Comparison of ENCODE assay signal across 23 mouse cellular contexts in genomic region chr6:31591676-31592075, GRCm38 (mm10). TPM values are rescaled to one million over a fixed set of nuclear protein-coding genes. Genes with fewer than 3 reads are reported as not detected.
DNase-seq lines count a peak whose midpoint lies in the region; ATAC-seq and TF ChIP-seq lines count a peak whose summit lies in the region.
"Had no signal": no experiment of that assay in that cellular context is flagged by ENCODE, and none has a peak within 500 bp of the region (broad histone marks: within the 10 kb centered on the region; RNA-seq: fewer than 3 reads in every experiment).

No protein-coding gene starts in this region.

- ATAC-seq in forebrain, embryonic 14.5 days: no peak
- ATAC-seq in lung, embryonic 14.5 days (ENCODE audit: insufficient read depth): no peak
- no peak for ATAC-seq in liver, embryonic 13.5 days (ENCODE audit: low read depth)
- ATAC-seq: forebrain, embryonic 13.5 days had no signal

- peaks cover 26% of the 10 kb centered on the region for H3K4me1 ChIP-seq in forebrain, embryonic 10.5 days
- peaks cover 6% of the 10 kb centered on the region for H3K4me1 ChIP-seq in forebrain, embryonic 14.5 days (ENCODE audit: control insufficient read depth, insufficient read depth, low read length)
- peaks cover 25% of the 10 kb centered on the region for H3K4me1 ChIP-seq in lung, embryonic 14.5 days (ENCODE audit: insufficient read depth)
- peaks cover 96% of the 10 kb centered on the region for H3K4me1 ChIP-seq in liver, embryonic 13.5 days (replicated peaks)

- no peaks in the 10 kb centered on the region for H3K27me3 ChIP-seq in forebrain, embryonic 10.5 days (ENCODE audit: poor library complexity, severe bottlenecking)
- no peaks in the 10 kb centered on the region for H3K27me3 ChIP-seq in forebrain, embryonic 14.5 days (replicated peaks; ENCODE audit: control insufficient read depth, insufficient read depth, low read length)
- no peaks in the 10 kb centered on the region for H3K27me3 ChIP-seq in lung, embryonic 14.5 days (ENCODE audit: insufficient read depth, low read length)
- H3K27me3 ChIP-seq in liver, embryonic 13.5 days: no peaks in the 10 kb centered on the region
- H3K27me3 ChIP-seq: embryonic facial prominence, embryonic 13.5 days; forebrain, embryonic 13.5 days; hindbrain, embryonic 13.5 days; midbrain, embryonic 12.5 days had no signal

- TF ChIP-seq CTCF in lung, embryonic 14.5 days (IDR thresholded peaks at IDR 0.05; ENCODE audit: low read depth): no peak

- H3K27ac ChIP-seq in forebrain, embryonic 10.5 days: 0 out of 2 replicates have a peak overlapping the region, but pooled peaks have one; percentile 31
- no peak overlapping the region for H3K27ac ChIP-seq in forebrain, embryonic 14.5 days (ENCODE audit: low read depth, low read length)
- H3K27ac ChIP-seq in lung, embryonic 14.5 days (ENCODE audit: low read depth): 0 out of 2 replicates have a peak overlapping the region, but pooled peaks have one; percentile 61
- peak overlapping the region; percentile 92 for H3K27ac ChIP-seq in liver, embryonic 13.5 days
- H3K27ac ChIP-seq: embryonic facial prominence, embryonic 13.5 days; forebrain, embryonic 13.5 days; hindbrain, embryonic 13.5 days; kidney, postnatal 0 days; left cerebral cortex, adult 2 months; midbrain, embryonic 12.5 days had no signal

- no peaks in the 10 kb centered on the region for H3K36me3 ChIP-seq in forebrain, embryonic 10.5 days (replicated peaks)
- no peaks in the 10 kb centered on the region for H3K36me3 ChIP-seq in forebrain, embryonic 14.5 days (ENCODE audit: control insufficient read depth, insufficient read depth, low read length)
- no peaks in the 10 kb centered on the region for H3K36me3 ChIP-seq in lung, embryonic 14.5 days (ENCODE audit: insufficient read depth)
- H3K36me3 ChIP-seq in liver, embryonic 13.5 days: no peaks in the 10 kb centered on the region
- H3K36me3 ChIP-seq: embryonic facial prominence, embryonic 13.5 days; hindbrain, embryonic 13.5 days; midbrain, embryonic 12.5 days had no signal

- H3K9me3 ChIP-seq in forebrain, embryonic 10.5 days: no peaks in the 10 kb centered on the region
- H3K9me3 ChIP-seq in forebrain, embryonic 14.5 days (replicated peaks; ENCODE audit: control insufficient read depth, low read length): no peaks in the 10 kb centered on the region
- no peaks in the 10 kb centered on the region for H3K9me3 ChIP-seq in lung, embryonic 14.5 days (ENCODE audit: low read depth, low read length)
- H3K9me3 ChIP-seq in liver, embryonic 13.5 days (replicated peaks): no peaks in the 10 kb centered on the region
- H3K9me3 ChIP-seq: embryonic facial prominence, embryonic 13.5 days; forebrain, embryonic 13.5 days; hindbrain, embryonic 13.5 days; midbrain, embryonic 12.5 days had no signal

- H3K4me2 ChIP-seq in forebrain, embryonic 14.5 days (ENCODE audit: low read length): no peak overlapping the region
- no peak overlapping the region for H3K4me2 ChIP-seq in lung, embryonic 14.5 days
- peak overlapping the region; percentile 53; the same call in 1 of the 2 replicates for H3K4me2 ChIP-seq in liver, embryonic 13.5 days
- H3K4me2 ChIP-seq: embryonic facial prominence, embryonic 13.5 days; forebrain, embryonic 13.5 days; hindbrain, embryonic 13.5 days; midbrain, embryonic 12.5 days had no signal

- no peak for DNase-seq in forebrain, embryonic 10.5 days (ENCODE audit: extremely low spot score, low spot score)
- no peak for DNase-seq in forebrain, embryonic 14.5 days (ENCODE audit: low spot score)
- DNase-seq in lung, embryonic 14.5 days: no peak
- DNase-seq in lung, postnatal 25 days (ENCODE audit: low spot score): no peak
- no peak for DNase-seq in liver, embryonic 13.5 days
- peak; percentile 59 for DNase-seq in retina, postnatal 7 days (ENCODE audit: low read depth, low spot score)
- no peak for DNase-seq in ovary, postnatal 10 days (ENCODE audit: low spot score)
- DNase-seq: adrenal gland, postnatal 14 days; cerebellum, postnatal 25 days; gastrocnemius, postnatal 10 days; heart, postnatal 36 days; kidney, adult 18-20 months; layer of hippocampus, adult 9-11 months; lung, postnatal 10 days; right cerebral cortex, adult 18-20 months; right cerebral cortex, postnatal 4 days; thymus, postnatal 25 days had no signal

- WGBS in forebrain, embryonic 10.5 days: 79% methylated on average over 3 of the region's 3 CpGs
- 82% methylated on average over 3 of the region's 3 CpGs for WGBS in forebrain, embryonic 14.5 days
- WGBS in lung, embryonic 14.5 days: 74% methylated on average over 3 of the region's 3 CpGs
- WGBS in liver, embryonic 13.5 days (ENCODE audit: insufficient replicate concordance): 73% methylated on average over 3 of the region's 3 CpGs

- no peak overlapping the region for H3K9ac ChIP-seq in forebrain, embryonic 14.5 days (ENCODE audit: low read length)
- no peak overlapping the region for H3K9ac ChIP-seq in lung, embryonic 14.5 days
- H3K9ac ChIP-seq in liver, embryonic 13.5 days: peak overlapping the region; percentile 64; the same call in 1 of the 2 replicates
- H3K9ac ChIP-seq: embryonic facial prominence, embryonic 13.5 days; forebrain, embryonic 13.5 days; hindbrain, embryonic 13.5 days; midbrain, embryonic 12.5 days had no signal

- no peak overlapping the region for H3K4me3 ChIP-seq in forebrain, embryonic 10.5 days
- H3K4me3 ChIP-seq in forebrain, embryonic 14.5 days (ENCODE audit: low read depth, low read length): no peak overlapping the region
- H3K4me3 ChIP-seq in lung, embryonic 14.5 days (ENCODE audit: low read depth, low read length): no peak overlapping the region
- no peak overlapping the region for H3K4me3 ChIP-seq in liver, embryonic 13.5 days (replicated peaks)
- H3K4me3 ChIP-seq: embryonic facial prominence, embryonic 13.5 days; forebrain, embryonic 13.5 days; hindbrain, embryonic 13.5 days; left cerebral cortex, adult 2 months; midbrain, embryonic 12.5 days had no signal

RNA-seq across cellular contexts. Expression of gene Podxl, which starts 27.9 kb away (rescaled TPM):
- polyA plus RNA-seq in forebrain, embryonic 10.5 days (2016; fragmentation: Nextera tagmentation; extraction: Ambion mirVana): 17.2 and 20.6 TPM in 2 replicates
- 9.3 and 10.7 TPM in 2 replicates for polyA plus RNA-seq in forebrain, embryonic 14.5 days (2014; fragmentation: Nextera tagmentation; extraction: Ambion mirVana)
- polyA plus RNA-seq in lung, embryonic 14.5 days (2014; fragmentation: Nextera tagmentation; extraction: Ambion mirVana): 28.9 and 29.7 TPM in 2 replicates
- polyA plus RNA-seq in liver, embryonic 13.5 days (2015; fragmentation: Nextera tagmentation; extraction: Ambion mirVana): 10.9 and 13.5 TPM in 2 replicates
